Mouse (Mus musculus): Measurements from ENCODE around the gene Trmt5.

Trmt5 gene

GRCm38 (mm10) chr12:73300531-73300930, 14.0 kb upstream of the Trmt5 start:
- DNase-seq (ENCODE audit: low read depth, low spot score): no peak
- H3K36me3 ChIP-seq (ENCODE audit: control insufficient read depth, insufficient read depth, low read length, poor library complexity, severe bottlenecking): 0 out of 2 replicates have a peak, but pooled peaks cover 1% of the 10 kb centered on the region
- H3K27me3 ChIP-seq (ENCODE audit: control insufficient read depth, insufficient read depth, low read length, poor library complexity, severe bottlenecking): no peaks in the 10 kb centered on the region

- Histone ChIP-seq H3K27me3 (ENCODE audit: control insufficient read depth, insufficient read depth, low read length, poor library complexity, severe bottlenecking) (no peaks in the 10 kb centered on the region), H3K36me3 (ENCODE audit: control insufficient read depth, insufficient read depth, low read length, poor library complexity, severe bottlenecking) (peaks cover 1% of the 10 kb centered on the region; the same call in 1 of the 2 replicates)
- DNase-seq (ENCODE audit: low read depth, low spot score): no peak
Observed at GRCm38 (mm10) chr12:73298621-73299020, 12.1 kb upstream of the Trmt5 start.

- no peak for DNase-seq (ENCODE audit: low read depth, low spot score)
- H3K36me3 ChIP-seq (ENCODE audit: control insufficient read depth, insufficient read depth, low read length, poor library complexity, severe bottlenecking): no peaks in the 10 kb centered on the region; the same call in none of the 2 replicates
- H3K27me3 ChIP-seq (ENCODE audit: control insufficient read depth, insufficient read depth, low read length, poor library complexity, severe bottlenecking): no peaks in the 10 kb centered on the region
Observed at GRCm38 (mm10) chr12:73295505-73296140, 9.1 kb upstream of the Trmt5 start.

DNA sequence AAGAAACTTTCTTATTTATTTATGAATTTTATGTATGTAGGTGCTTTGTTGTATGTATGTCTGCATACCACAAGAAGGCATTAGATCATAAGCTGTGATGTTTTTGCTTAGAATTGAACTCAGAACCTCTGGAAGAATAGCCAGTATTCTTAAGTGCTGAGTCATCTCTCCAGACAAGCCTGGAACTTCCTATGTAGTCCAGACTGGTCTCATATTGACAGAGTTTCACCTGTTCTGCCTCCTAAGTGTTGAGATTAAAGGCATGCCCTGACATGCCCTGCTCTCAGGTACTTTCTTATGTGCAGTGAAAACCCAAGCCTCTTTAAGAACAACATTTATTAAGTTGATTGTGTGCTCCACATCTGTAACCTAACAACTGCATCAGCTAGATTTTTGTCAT, 8.4 kb upstream of the Trmt5 start:
- Histone ChIP-seq H3K36me3 (ENCODE audit: control insufficient read depth, insufficient read depth, low read length, poor library complexity, severe bottlenecking) (no peaks in the 10 kb centered on the region; the same call in none of the 2 replicates), H3K27me3 (ENCODE audit: control insufficient read depth, insufficient read depth, low read length, poor library complexity, severe bottlenecking) (no peaks in the 10 kb centered on the region)
- no peak for DNase-seq (ENCODE audit: low read depth, low spot score)

DNA sequence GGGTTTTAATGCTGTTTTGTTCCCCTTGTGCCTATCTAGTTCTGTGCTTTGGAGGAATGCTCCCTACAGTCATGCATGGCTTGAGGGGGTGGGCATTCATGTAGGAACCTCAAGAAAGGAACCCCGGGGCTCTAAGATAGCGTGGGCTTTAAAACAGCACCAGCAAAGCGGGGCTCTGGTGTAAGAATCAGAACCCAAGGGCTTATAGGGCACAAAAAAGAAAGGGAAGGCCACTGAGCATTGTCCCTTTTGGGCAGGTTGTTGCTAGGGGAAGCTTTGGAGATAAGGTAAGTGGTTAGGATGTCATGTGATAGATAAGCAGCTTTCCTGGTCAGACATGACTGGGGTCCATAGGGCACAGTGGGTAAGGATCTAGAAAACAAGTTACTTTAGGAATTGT, 2.1 kb upstream of the Trmt5 start:
- Histone ChIP-seq H3K36me3 (ENCODE audit: control insufficient read depth, insufficient read depth, low read length, poor library complexity, severe bottlenecking) (no peaks in the 10 kb centered on the region; the same call in none of the 2 replicates), H3K27me3 (ENCODE audit: control insufficient read depth, insufficient read depth, low read length, poor library complexity, severe bottlenecking) (no peaks in the 10 kb centered on the region)
- no peak for DNase-seq (ENCODE audit: low read depth, low spot score)

- DNase-seq (ENCODE audit: low read depth, low spot score): no peak
Observed at GRCm38 (mm10) chr12:73287609-73288008, 1.1 kb upstream of the Trmt5 start.

GRCm38 (mm10) chr12:73274921-73275320, 11.6 kb downstream of the Trmt5 start:
- Histone ChIP-seq H3K27me3 (ENCODE audit: control insufficient read depth, insufficient read depth, low read length, poor library complexity, severe bottlenecking) (no peaks in the 10 kb centered on the region), H3K36me3 (ENCODE audit: control insufficient read depth, insufficient read depth, low read length, poor library complexity, severe bottlenecking) (0 out of 2 replicates have a peak, but pooled peaks cover 3% of the 10 kb centered on the region)
- no peak for DNase-seq (ENCODE audit: low read depth, low spot score)

More at GRCm38 (mm10) chr12:73287609-73288008, 1.1 kb upstream of the Trmt5 start:
- Histone ChIP-seq H3K36me3 (ENCODE audit: control insufficient read depth, insufficient read depth, low read length, poor library complexity, severe bottlenecking) (no peaks in the 10 kb centered on the region; the same call in 1 of the 2 replicates), H3K27me3 (ENCODE audit: control insufficient read depth, insufficient read depth, low read length, poor library complexity, severe bottlenecking) (no peaks in the 10 kb centered on the region)

GRCm38 (mm10) chr12:73269933-73270332, 16.6 kb downstream of the Trmt5 start:
- no peaks in the 10 kb centered on the region for H3K27me3 ChIP-seq (ENCODE audit: control insufficient read depth, insufficient read depth, low read length, poor library complexity, severe bottlenecking)
- no peak for DNase-seq (ENCODE audit: low read depth, low spot score)
- no peaks in the 10 kb centered on the region for H3K36me3 ChIP-seq (ENCODE audit: control insufficient read depth, insufficient read depth, low read length, poor library complexity, severe bottlenecking)

DNA sequence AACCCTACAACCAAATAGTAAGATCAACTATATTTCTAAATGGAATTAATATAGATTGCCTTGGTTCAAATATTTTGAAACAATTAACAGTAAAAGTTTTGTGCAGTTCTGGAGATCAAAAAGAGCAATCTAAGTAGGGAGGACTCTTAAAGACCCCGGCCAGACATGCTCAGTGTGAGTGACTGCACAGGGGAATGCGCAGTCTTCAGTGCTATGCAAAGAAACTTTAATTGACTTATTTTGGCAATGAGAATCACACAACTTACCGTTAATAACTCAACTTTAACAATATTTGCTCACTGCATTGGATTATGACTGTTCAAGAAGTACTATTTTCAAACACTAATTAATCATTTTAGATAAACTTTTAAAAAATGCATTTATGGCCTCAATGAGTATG, 17.0 kb downstream of the Trmt5 start:
- H3K36me3 ChIP-seq (ENCODE audit: control insufficient read depth, insufficient read depth, low read length, poor library complexity, severe bottlenecking): no peaks in the 10 kb centered on the region
- no peaks in the 10 kb centered on the region for H3K27me3 ChIP-seq (ENCODE audit: control insufficient read depth, insufficient read depth, low read length, poor library complexity, severe bottlenecking)
- no peak for DNase-seq (ENCODE audit: low read depth, low spot score)

DNA sequence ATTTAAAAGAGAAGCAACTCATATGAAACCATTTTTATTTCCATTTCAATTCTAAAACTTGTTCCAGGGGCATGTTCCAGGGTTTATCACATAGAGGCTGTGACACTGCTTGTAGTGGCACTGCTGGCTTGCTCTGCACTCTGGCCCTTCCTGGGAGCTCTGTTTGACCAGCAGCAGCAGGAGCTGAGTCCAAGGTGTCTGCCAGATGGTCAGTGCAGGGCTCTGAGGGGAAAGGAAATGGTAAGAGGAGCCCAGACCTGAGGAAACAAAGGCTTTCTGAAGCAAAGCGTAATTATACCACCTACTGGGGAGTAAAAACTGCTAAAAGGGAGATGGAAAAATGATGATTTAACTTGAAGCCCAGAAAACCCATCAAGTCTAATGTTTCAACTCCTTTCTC, 18.0 kb downstream of the Trmt5 start:
- DNase-seq (ENCODE audit: low read depth, low spot score): no peak
- H3K27me3 ChIP-seq (ENCODE audit: control insufficient read depth, insufficient read depth, low read length, poor library complexity, severe bottlenecking): no peaks in the 10 kb centered on the region
- H3K36me3 ChIP-seq (ENCODE audit: control insufficient read depth, insufficient read depth, low read length, poor library complexity, severe bottlenecking): no peaks in the 10 kb centered on the region

GRCm38 (mm10) chr12:73266597-73266996, 19.9 kb downstream of the Trmt5 start:
- DNase-seq (ENCODE audit: low read depth, low spot score): no peak
- Histone ChIP-seq H3K36me3 (ENCODE audit: control insufficient read depth, insufficient read depth, low read length, poor library complexity, severe bottlenecking) (no peaks in the 10 kb centered on the region), H3K27me3 (ENCODE audit: control insufficient read depth, insufficient read depth, low read length, poor library complexity, severe bottlenecking) (no peaks in the 10 kb centered on the region)

DNA sequence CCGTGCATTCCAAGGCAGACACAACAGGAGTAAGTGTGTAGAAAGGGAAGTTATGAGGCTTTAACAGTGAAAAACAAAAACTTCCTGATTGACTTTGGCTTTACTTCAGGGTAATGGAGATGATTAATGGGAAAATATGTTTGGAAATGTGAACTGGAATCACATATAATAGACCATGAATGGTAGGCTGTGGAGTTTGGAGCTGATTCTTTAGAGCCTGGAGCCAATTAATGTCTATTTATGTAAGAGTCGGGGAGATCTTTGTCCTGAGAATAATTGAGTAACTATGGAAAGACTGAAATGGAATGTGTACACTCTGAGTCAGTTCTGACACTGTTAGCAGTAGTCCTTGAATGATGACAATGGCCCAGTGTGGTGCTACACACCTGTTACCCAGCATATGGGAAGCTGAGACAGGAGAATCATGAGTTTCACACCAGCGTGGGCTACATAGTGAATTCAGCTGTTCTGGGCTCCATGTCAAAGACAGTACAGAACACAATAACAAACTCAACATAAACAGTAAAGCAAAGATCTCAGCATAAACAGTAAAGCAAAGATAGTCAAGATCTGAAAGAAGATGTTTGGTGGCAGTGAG, 21.0 kb downstream of the Trmt5 start:
- no peaks in the 10 kb centered on the region for H3K36me3 ChIP-seq (ENCODE audit: control insufficient read depth, insufficient read depth, low read length, poor library complexity, severe bottlenecking)
- DNase-seq (ENCODE audit: low read depth, low spot score): no peak
- no peaks in the 10 kb centered on the region for H3K27me3 ChIP-seq (ENCODE audit: control insufficient read depth, insufficient read depth, low read length, poor library complexity, severe bottlenecking)

DNA sequence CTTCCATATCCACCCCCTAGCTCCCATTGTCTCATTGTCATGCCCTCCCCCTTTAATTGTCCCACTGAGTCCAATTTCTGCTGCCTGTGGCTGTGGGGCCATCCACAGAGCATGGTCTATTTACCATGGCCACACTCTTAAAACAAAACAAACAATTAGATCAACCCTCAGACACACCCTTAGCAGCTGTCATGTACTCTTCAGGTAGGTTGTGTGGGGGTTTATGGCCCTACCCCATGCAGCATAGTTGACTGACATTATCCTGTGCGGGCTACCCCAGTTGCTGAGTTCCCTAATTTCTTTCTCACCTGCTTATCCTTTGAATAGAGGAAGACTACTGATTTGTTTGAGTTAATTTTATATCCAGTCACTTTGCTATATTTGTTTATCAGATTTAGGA, 26.2 kb downstream of the Trmt5 start:
- no peaks in the 10 kb centered on the region for H3K27me3 ChIP-seq (ENCODE audit: control insufficient read depth, insufficient read depth, low read length, poor library complexity, severe bottlenecking)
- no peak for DNase-seq (ENCODE audit: low read depth, low spot score)
- no peaks in the 10 kb centered on the region for H3K36me3 ChIP-seq (ENCODE audit: control insufficient read depth, insufficient read depth, low read length, poor library complexity, severe bottlenecking)

DNA sequence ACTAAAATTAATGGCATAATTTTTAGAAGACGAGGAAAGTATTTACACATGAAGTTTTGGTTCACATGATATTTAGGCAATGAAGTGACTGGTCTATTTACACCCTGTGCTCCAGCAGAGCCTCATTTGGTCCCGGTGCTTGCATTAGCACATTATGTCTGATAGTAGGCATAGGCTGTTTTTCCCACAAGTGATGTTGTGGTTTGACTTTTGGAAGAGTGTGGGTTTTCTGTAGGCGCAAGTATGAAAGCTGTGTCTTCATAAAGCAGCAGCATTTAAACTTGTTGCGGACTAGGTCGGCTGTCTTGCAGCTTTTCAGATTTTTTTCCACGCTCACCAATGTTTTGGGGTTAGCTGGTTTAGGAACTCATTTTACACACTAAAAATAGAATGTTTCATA, 27.2 kb downstream of the Trmt5 start:
- no peaks in the 10 kb centered on the region for H3K36me3 ChIP-seq (ENCODE audit: control insufficient read depth, insufficient read depth, low read length, poor library complexity, severe bottlenecking)
- no peak for DNase-seq (ENCODE audit: low read depth, low spot score)
- no peaks in the 10 kb centered on the region for H3K27me3 ChIP-seq (ENCODE audit: control insufficient read depth, insufficient read depth, low read length, poor library complexity, severe bottlenecking)

GRCm38 (mm10) chr12:73255006-73255405, 31.5 kb downstream of the Trmt5 start:
- H3K27me3 ChIP-seq (ENCODE audit: control insufficient read depth, insufficient read depth, low read length, poor library complexity, severe bottlenecking): no peaks in the 10 kb centered on the region
- DNase-seq (ENCODE audit: low read depth, low spot score): no peak
- no peaks in the 10 kb centered on the region for H3K36me3 ChIP-seq (ENCODE audit: control insufficient read depth, insufficient read depth, low read length, poor library complexity, severe bottlenecking)

Data from splenic B cell, adult 2 months (primary cell).